Mouse (Mus musculus): ENCODE measurements around the gene Ube2r2.
A peak's percentile ranks its signal among the peaks of the same experiment; 100 is the strongest.

Ube2r2 gene

GRCm38 (mm10) chr4:41170970-41171369 lies 35.4 kb downstream of the Ube2r2 start:
- H3K9me3 ChIP-seq (ENCODE audit: low read length), result no peaks in the 10 kb centered on the region
- peaks cover 43% of the 10 kb centered on the region for H3K36me3 ChIP-seq (ENCODE audit: insufficient read depth, low read length)
- H3K4me3 ChIP-seq (replicated peaks; ENCODE audit: low read length), result no peak overlapping the region
- peaks cover 61% of the 10 kb centered on the region for H3K4me1 ChIP-seq (replicated peaks; ENCODE audit: low read depth, low read length)
- no peaks in the 10 kb centered on the region for H3K27me3 ChIP-seq (ENCODE audit: insufficient read depth, low read length)
- TF ChIP-seq CTCF (conservative IDR thresholded peaks at IDR 0.05; ENCODE audit: low read length), result no peak

GRCm38 (mm10) chr4:41174631-41175030 lies 39.1 kb downstream of the Ube2r2 start:
- Histone ChIP-seq H3K9me3 (ENCODE audit: low read length) (no peaks in the 10 kb centered on the region), H3K36me3 (ENCODE audit: insufficient read depth, low read length) (peaks cover 48% of the 10 kb centered on the region), H3K27me3 (ENCODE audit: insufficient read depth, low read length) (no peaks in the 10 kb centered on the region), H3K4me1 (replicated peaks; ENCODE audit: low read depth, low read length) (peaks cover 63% of the 10 kb centered on the region), H3K4me3 (replicated peaks; ENCODE audit: low read length) (no peak overlapping the region)
- TF ChIP-seq POU5F1 (IDR thresholded peaks at IDR 0.05; ENCODE audit: borderline replicate concordance, low read length) (no peak), NANOG (IDR thresholded peaks at IDR 0.05; ENCODE audit: borderline replicate concordance, low read length) (no peak), CTCF (conservative IDR thresholded peaks at IDR 0.05; ENCODE audit: low read length) (no peak)

- H3K4me1 ChIP-seq (replicated peaks; ENCODE audit: low read depth, low read length), result peaks cover 47% of the 10 kb centered on the region
Measured at GRCm38 (mm10) chr4:41179825-41180725, 44.5 kb downstream of the Ube2r2 start.

GRCm38 (mm10) chr4:41189809-41190208 lies 54.3 kb downstream of the Ube2r2 start:
- H3K4me3 ChIP-seq (replicated peaks; ENCODE audit: low read length), result no peak overlapping the region
- peaks cover 41% of the 10 kb centered on the region for H3K4me1 ChIP-seq (replicated peaks; ENCODE audit: low read depth, low read length)
- H3K27me3 ChIP-seq (ENCODE audit: insufficient read depth, low read length), result no peaks in the 10 kb centered on the region
- no peak for TF ChIP-seq NANOG (IDR thresholded peaks at IDR 0.05; ENCODE audit: borderline replicate concordance, low read length)
- no peak for TF ChIP-seq CTCF (conservative IDR thresholded peaks at IDR 0.05; ENCODE audit: low read length)
- TF ChIP-seq POU5F1 (IDR thresholded peaks at IDR 0.05; ENCODE audit: borderline replicate concordance, low read length), result no peak
- H3K9me3 ChIP-seq (ENCODE audit: low read length), result no peaks in the 10 kb centered on the region
- H3K36me3 ChIP-seq (ENCODE audit: insufficient read depth, low read length), result peaks cover 85% of the 10 kb centered on the region

More at GRCm38 (mm10) chr4:41179825-41180725, 44.5 kb downstream of the Ube2r2 start:
- H3K4me3 ChIP-seq (replicated peaks; ENCODE audit: low read length), result 0 out of 2 replicates have a peak overlapping the region, but pooled peaks have one; percentile 35
- H3K9me3 ChIP-seq (ENCODE audit: low read length), result no peaks in the 10 kb centered on the region
- peaks cover 59% of the 10 kb centered on the region for H3K36me3 ChIP-seq (ENCODE audit: insufficient read depth, low read length)
- TF ChIP-seq NANOG (IDR thresholded peaks at IDR 0.05; ENCODE audit: borderline replicate concordance, low read length), result no peak
- no peak for TF ChIP-seq POU5F1 (IDR thresholded peaks at IDR 0.05; ENCODE audit: borderline replicate concordance, low read length)
- no peak for TF ChIP-seq CTCF (conservative IDR thresholded peaks at IDR 0.05; ENCODE audit: low read length)
- no peaks in the 10 kb centered on the region for H3K27me3 ChIP-seq (ENCODE audit: insufficient read depth, low read length)

GRCm38 (mm10) chr4:41192544-41193512 lies 57.3 kb downstream of the Ube2r2 start:
- Histone ChIP-seq H3K4me3 (replicated peaks; ENCODE audit: low read length) (no peak overlapping the region), H3K4me1 (replicated peaks; ENCODE audit: low read depth, low read length) (peaks cover 40% of the 10 kb centered on the region), H3K27me3 (ENCODE audit: insufficient read depth, low read length) (no peaks in the 10 kb centered on the region), H3K36me3 (ENCODE audit: insufficient read depth, low read length) (peaks cover 97% of the 10 kb centered on the region), H3K9me3 (ENCODE audit: low read length) (no peaks in the 10 kb centered on the region)
- TF ChIP-seq NANOG (IDR thresholded peaks at IDR 0.05; ENCODE audit: borderline replicate concordance, low read length) (no peak), CTCF (conservative IDR thresholded peaks at IDR 0.05; ENCODE audit: low read length) (no peak), POU5F1 (IDR thresholded peaks at IDR 0.05; ENCODE audit: borderline replicate concordance, low read length) (no peak)

GRCm38 (mm10) chr4:41195328-41195727 lies 59.8 kb downstream of the Ube2r2 start:
- Histone ChIP-seq H3K36me3 (ENCODE audit: insufficient read depth, low read length) (peaks cover 100% of the 10 kb centered on the region), H3K27me3 (ENCODE audit: insufficient read depth, low read length) (no peaks in the 10 kb centered on the region), H3K9me3 (ENCODE audit: low read length) (no peaks in the 10 kb centered on the region), H3K4me3 (replicated peaks; ENCODE audit: low read length) (no peak overlapping the region), H3K4me1 (replicated peaks; ENCODE audit: low read depth, low read length) (peaks cover 40% of the 10 kb centered on the region)
- TF ChIP-seq NANOG (IDR thresholded peaks at IDR 0.05; ENCODE audit: borderline replicate concordance, low read length) (no peak), CTCF (conservative IDR thresholded peaks at IDR 0.05; ENCODE audit: low read length) (no peak), POU5F1 (IDR thresholded peaks at IDR 0.05; ENCODE audit: borderline replicate concordance, low read length) (no peak)

- no peak overlapping the region for H3K4me3 ChIP-seq (replicated peaks; ENCODE audit: low read length)
- H3K36me3 ChIP-seq (ENCODE audit: insufficient read depth, low read length), result peaks cover 100% of the 10 kb centered on the region
- no peaks in the 10 kb centered on the region for H3K27me3 ChIP-seq (ENCODE audit: insufficient read depth, low read length)
- no peaks in the 10 kb centered on the region for H3K9me3 ChIP-seq (ENCODE audit: low read length)
- no peak for TF ChIP-seq NANOG (IDR thresholded peaks at IDR 0.05; ENCODE audit: borderline replicate concordance, low read length)
- TF ChIP-seq CTCF (conservative IDR thresholded peaks at IDR 0.05; ENCODE audit: low read length), result no peak
- no peak for TF ChIP-seq POU5F1 (IDR thresholded peaks at IDR 0.05; ENCODE audit: borderline replicate concordance, low read length)
- peaks cover 24% of the 10 kb centered on the region for H3K4me1 ChIP-seq (replicated peaks; ENCODE audit: low read depth, low read length)
Measured at GRCm38 (mm10) chr4:41196861-41197610, 61.5 kb downstream of the Ube2r2 start.
